Mouse (Mus musculus) megakaryocyte, embryonic 14.5 days (primary cell): ENCODE data around the gene Macrod1. TPM values are rescaled to one million over a fixed set of nuclear protein-coding genes. Genes with fewer than 3 reads are reported as not detected.

Experiments used
- H3K27me3 ChIP-seq: replicated peaks from 2 replicates; pipeline ENCODE3; 2012; ENCODE audit warnings: inconsistent platforms
- H3K36me3 ChIP-seq: replicated peaks from 2 replicates; pipeline ENCODE3; 2012; ENCODE audit warnings: low read length, inconsistent platforms, mixed read lengths
- H3K4me1 ChIP-seq: 2 replicates; pipeline ENCODE4 v1.6.1; 2012; ENCODE audit warnings: inconsistent platforms
- H3K4me3 ChIP-seq: replicated peaks from 2 replicates; pipeline ENCODE3; 2012; ENCODE audit warnings: moderate library complexity, mild to moderate bottlenecking, inconsistent platforms
- H3K9me3 ChIP-seq: 2 replicates; pipeline ENCODE4 v1.6.1; 2012; ENCODE audit warnings: inconsistent platforms
- FLI1 ChIP-seq: IDR thresholded peaks from 2 replicates; pipeline ENCODE4 v1.6.1; 2012; ENCODE audit warnings: low read length, inconsistent platforms, mixed read lengths
- GATA1 ChIP-seq: IDR thresholded peaks from 3 replicates; pipeline ENCODE4 v1.6.1; 2012; ENCODE audit warnings: mixed read lengths, low read length, inconsistent platforms, borderline replicate concordance
- polyA plus RNA-seq: library from polyadenylated mRNA; stranded (reverse); fragments of >175 nt; gene quantifications from 2 replicates; pipeline ENCODE4 v1.2.3, GENCODE M21; 2012; ENCODE audit warnings: low replicate concordance; ENCODE audit not compliant: insufficient read depth

Gene Macrod1
- polyA plus RNA-seq, 1 experiment: 14.0 TPM

DNA sequence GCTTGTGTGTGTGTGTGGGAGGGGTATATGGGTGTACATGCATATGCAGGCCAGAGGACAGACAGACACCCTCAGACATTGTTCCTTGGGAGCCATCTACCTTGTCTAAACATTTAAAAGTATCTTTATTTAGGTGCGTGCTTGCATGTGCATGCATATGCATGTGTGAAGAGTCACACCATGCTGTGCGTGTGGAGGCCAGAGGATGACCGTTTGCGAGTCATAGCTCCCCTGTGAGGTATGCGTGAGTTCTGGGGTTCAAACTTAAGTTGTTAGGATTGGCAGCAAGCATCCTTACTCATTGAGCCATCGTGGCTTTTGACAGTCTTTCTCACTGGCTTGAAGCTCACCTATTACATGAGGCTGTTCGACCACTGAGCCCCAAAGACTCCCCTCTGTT, 21.7 kb downstream of the Macrod1 start:
- Histone ChIP-seq H3K9me3 (no peaks in the 10 kb centered on the region), H3K27me3 (peaks cover 68% of the 10 kb centered on the region), H3K36me3 (no peaks in the 10 kb centered on the region), H3K4me1 (peaks cover 27% of the 10 kb centered on the region), H3K4me3 (no peak overlapping the region)
- no peak for TF ChIP-seq GATA1
- TF ChIP-seq FLI1: no peak

- Histone ChIP-seq H3K4me3 (no peak overlapping the region), H3K4me1 (peaks cover 21% of the 10 kb centered on the region), H3K27me3 (peaks cover 84% of the 10 kb centered on the region), H3K36me3 (no peaks in the 10 kb centered on the region), H3K9me3 (no peaks in the 10 kb centered on the region)
- TF ChIP-seq FLI1 (no peak), GATA1 (no peak)
These were observed 25.1 kb downstream of the Macrod1 start for GRCm38 (mm10) chr19:7081516-7082266.

DNA sequence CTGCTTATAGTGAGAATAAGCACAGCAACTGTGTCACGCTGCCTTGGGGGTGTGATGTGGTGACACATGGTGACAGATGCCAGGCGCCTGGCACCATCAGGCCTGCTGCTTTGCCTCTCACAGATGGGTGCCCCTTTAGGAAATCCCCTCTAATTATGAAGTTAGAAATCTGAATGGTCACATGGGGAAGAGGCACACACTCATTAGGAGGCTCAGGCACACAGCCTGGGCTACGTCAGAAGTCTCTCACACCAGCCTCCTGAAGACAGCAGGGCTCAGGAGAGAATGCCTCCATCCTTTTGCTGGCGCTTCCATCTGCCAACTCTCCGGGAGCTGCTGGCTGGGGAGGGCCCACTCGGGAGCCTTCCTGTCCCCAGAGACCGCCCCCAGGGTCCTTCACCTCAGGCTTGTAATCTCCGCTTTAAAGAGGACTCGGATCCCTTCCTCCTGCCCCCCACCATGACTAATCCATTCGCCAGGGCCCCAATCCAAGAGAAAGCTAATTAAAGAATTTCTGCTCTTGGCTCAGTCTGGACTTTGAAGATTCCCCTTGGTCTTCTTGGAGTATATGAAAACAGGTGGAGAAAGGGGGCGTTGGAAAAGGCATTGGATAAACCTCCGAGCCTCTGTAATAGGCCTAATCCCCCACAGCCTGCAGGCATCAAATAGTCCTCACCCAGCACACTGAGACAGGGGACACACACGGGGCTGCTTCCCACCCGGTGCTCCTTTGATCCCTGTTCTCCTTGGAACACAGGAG, 26.6 kb downstream of the Macrod1 start:
- no peaks in the 10 kb centered on the region for H3K9me3 ChIP-seq
- peaks cover 94% of the 10 kb centered on the region for H3K27me3 ChIP-seq
- no peaks in the 10 kb centered on the region for H3K36me3 ChIP-seq
- H3K4me1 ChIP-seq: peaks cover 15% of the 10 kb centered on the region
- TF ChIP-seq GATA1 (no peak), FLI1 (no peak)
- no peak overlapping the region for H3K4me3 ChIP-seq

- H3K36me3 ChIP-seq: no peaks in the 10 kb centered on the region
- peaks cover 23% of the 10 kb centered on the region for H3K4me1 ChIP-seq
- no peaks in the 10 kb centered on the region for H3K9me3 ChIP-seq
- TF ChIP-seq GATA1 (no peak), FLI1 (no peak)
- H3K4me3 ChIP-seq: no peak overlapping the region
- H3K27me3 ChIP-seq: peaks cover 92% of the 10 kb centered on the region
These were observed 28.1 kb downstream of the Macrod1 start for GRCm38 (mm10) chr19:7084734-7085133.

GRCm38 (mm10) chr19:7088558-7088957, 31.9 kb downstream of the Macrod1 start:
- Histone ChIP-seq H3K4me1 (peaks cover 34% of the 10 kb centered on the region), H3K9me3 (no peaks in the 10 kb centered on the region), H3K27me3 (peaks cover 95% of the 10 kb centered on the region), H3K4me3 (no peak overlapping the region), H3K36me3 (no peaks in the 10 kb centered on the region)
- TF ChIP-seq FLI1: no peak
- TF ChIP-seq GATA1: no peak

- Histone ChIP-seq H3K4me1 (peaks cover 34% of the 10 kb centered on the region), H3K27me3 (peaks cover 92% of the 10 kb centered on the region), H3K4me3 (no peak overlapping the region), H3K36me3 (no peaks in the 10 kb centered on the region), H3K9me3 (no peaks in the 10 kb centered on the region)
- TF ChIP-seq FLI1: no peak
- TF ChIP-seq GATA1: no peak
These were observed 32.4 kb downstream of the Macrod1 start for GRCm38 (mm10) chr19:7089050-7089449.

DNA sequence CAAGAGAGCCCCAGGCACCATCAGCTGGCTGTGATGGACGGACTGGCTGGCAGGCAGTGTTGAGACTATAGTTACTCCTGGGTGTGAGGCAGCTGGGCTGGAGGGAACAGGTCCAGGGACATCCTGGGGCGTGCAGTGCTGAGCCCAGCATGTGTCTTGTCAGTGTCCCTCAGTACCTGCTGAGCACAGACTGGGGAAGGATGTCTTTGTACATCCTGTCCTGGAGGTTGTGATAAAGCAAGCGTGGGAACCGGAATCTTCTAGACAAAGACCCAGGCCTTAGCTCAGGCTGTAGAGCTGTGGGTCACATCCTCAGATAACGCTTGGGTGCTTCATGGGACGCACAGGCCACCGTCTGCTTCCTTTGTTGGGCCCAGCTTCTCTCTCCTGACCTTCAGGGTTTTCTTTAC, 33.2 kb downstream of the Macrod1 start:
- Histone ChIP-seq H3K4me3 (peak overlapping the region; percentile 69), H3K9me3 (no peaks in the 10 kb centered on the region), H3K4me1 (peaks cover 34% of the 10 kb centered on the region), H3K27me3 (peaks cover 87% of the 10 kb centered on the region), H3K36me3 (no peaks in the 10 kb centered on the region)
- no peak for TF ChIP-seq FLI1
- TF ChIP-seq GATA1: no peak

GRCm38 (mm10) chr19:7090369-7091064, 33.9 kb downstream of the Macrod1 start:
- H3K36me3 ChIP-seq: no peaks in the 10 kb centered on the region
- TF ChIP-seq FLI1: no peak
- no peak for TF ChIP-seq GATA1
- H3K4me1 ChIP-seq: peaks cover 33% of the 10 kb centered on the region
- no peaks in the 10 kb centered on the region for H3K9me3 ChIP-seq
- H3K4me3 ChIP-seq: no peak overlapping the region
- H3K27me3 ChIP-seq: peaks cover 87% of the 10 kb centered on the region

- Histone ChIP-seq H3K36me3 (no peaks in the 10 kb centered on the region), H3K4me1 (peaks cover 28% of the 10 kb centered on the region), H3K27me3 (peaks cover 87% of the 10 kb centered on the region), H3K4me3 (no peak overlapping the region), H3K9me3 (no peaks in the 10 kb centered on the region)
- TF ChIP-seq GATA1 (no peak), FLI1 (no peak)
These were observed 34.9 kb downstream of the Macrod1 start for GRCm38 (mm10) chr19:7091448-7092050.

DNA sequence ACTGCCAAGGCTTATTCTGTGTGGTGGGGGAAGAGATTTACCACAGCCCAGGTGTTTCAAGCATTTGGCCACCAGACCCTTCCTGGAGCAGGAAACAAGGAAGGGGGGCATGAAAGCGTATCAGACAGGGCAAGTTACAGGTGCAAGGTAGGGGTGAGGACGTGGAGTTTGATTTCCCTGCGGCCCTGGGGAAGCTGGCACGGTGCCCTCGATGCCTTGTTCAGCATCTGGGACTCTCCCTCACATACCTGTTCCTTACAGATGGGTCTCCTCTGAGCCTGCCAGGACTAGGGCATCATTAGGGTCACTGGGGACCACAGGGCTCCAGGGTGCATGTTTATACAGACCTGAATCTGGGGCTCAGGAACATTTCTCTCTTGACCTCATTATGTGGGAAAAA, 36.1 kb downstream of the Macrod1 start:
- Histone ChIP-seq H3K36me3 (no peaks in the 10 kb centered on the region), H3K9me3 (no peaks in the 10 kb centered on the region), H3K4me1 (peaks cover 28% of the 10 kb centered on the region), H3K27me3 (peaks cover 85% of the 10 kb centered on the region), H3K4me3 (no peak overlapping the region)
- TF ChIP-seq FLI1 (no peak), GATA1 (no peak)
